Mouse (Mus musculus) hindbrain, postnatal 0 days (tissue): ENCODE results near the gene Hpf1. TPM values are rescaled to one million over a fixed set of nuclear protein-coding genes. Genes with fewer than 3 reads are reported as not detected.

Experiments
- ATAC-seq: fragments of 200-750 bp; cut with Nextera tagmentation; 2 replicates; pipeline ENCODE4 v1.8.0; 2017; ENCODE audit warnings: mild to moderate bottlenecking, moderate TSS enrichment, moderate library complexity
- DNase-seq: peaks from one replicate; pipeline ENCODE4 v3.0.0-alpha.2; 2015; ENCODE audit warnings: low spot score
- H3K27ac ChIP-seq: fragments of 300-500 bp; sonication (generic); 2 replicates; pipeline ENCODE4 v1.5.1; 2014; ENCODE audit warnings: mild to moderate bottlenecking
- H3K27me3 ChIP-seq: fragments of 300-500 bp; sonication (generic); 2 replicates; pipeline ENCODE4 v1.6.1; 2014; ENCODE audit warnings: low read length, mixed read lengths; ENCODE audit not compliant: insufficient read depth
- H3K36me3 ChIP-seq: fragments of 300-500 bp; sonication (generic); 2 replicates; pipeline ENCODE4 v1.6.1; 2014; ENCODE audit warnings: low read length, mixed read lengths; ENCODE audit not compliant: insufficient read depth
- H3K4me1 ChIP-seq: fragments of 300-500 bp; sonication (generic); 2 replicates; pipeline ENCODE4 v1.6.1; 2014; ENCODE audit warnings: antibody characterized with exemption, low read length, mixed read lengths; ENCODE audit not compliant: insufficient read depth
- H3K4me2 ChIP-seq: fragments of 300-500 bp; sonication (generic); 2 replicates; pipeline ENCODE4 v1.6.1; 2014; ENCODE audit warnings: low read depth, mild to moderate bottlenecking, low read length, moderate library complexity, mixed read lengths
- H3K4me3 ChIP-seq: fragments of 300-500 bp; sonication (generic); 2 replicates; pipeline ENCODE4 v1.5.1; 2014; ENCODE audit warnings: low read length
- H3K9ac ChIP-seq: fragments of 300-500 bp; sonication (generic); replicated peaks from 2 replicates; pipeline ENCODE4 v1.6.1; 2014; ENCODE audit warnings: mild to moderate bottlenecking, low read length, moderate library complexity, mixed read lengths
- H3K9me3 ChIP-seq: fragments of 300-500 bp; sonication (generic); 2 replicates; pipeline ENCODE4 v1.6.1; 2016; ENCODE audit warnings: low read length, mixed read lengths
- CTCF ChIP-seq: IDR thresholded peaks from 2 replicates; pipeline ENCODE4 v1.5.1; 2016; ENCODE audit warnings: antibody characterized with exemption, control low read depth, low read depth
- WGBS: fragments of 180-500 bp; shearing (Covaris S2); extraction: QIAGEN DNeasy Blood & Tissue Kit; methylation state at CpG from one replicate; pipeline ENCODE4 v1.1.7; 2014; 5-methylcytosine and 5-hydroxymethylcytosine counted together
- polyA plus RNA-seq: library from polyadenylated mRNA; unstranded; fragments of >200 nt; fragmentation: Nextera tagmentation; extraction: Ambion mirVana; gene quantifications from 2 replicates; pipeline ENCODE4 v1.2.1, GENCODE M21; 2015
- total RNA-seq: library from RNA; depleted of rRNA; stranded (reverse); fragments of >200 nt; gene quantifications from 2 replicates; pipeline ENCODE4 v1.2.3, GENCODE M21; 2014

The Hpf1 gene
- total and polyA plus RNA-seq, 2 experiments from 2014 or later, result 25.8 to 97.2 TPM

- H3K9me3 ChIP-seq, result no peaks in the 10 kb centered on the region
- WGBS, result 84% methylated on average over 13 of the region's 13 CpGs
- H3K9ac ChIP-seq, result no peak overlapping the region
- no peak overlapping the region for H3K4me3 ChIP-seq
- H3K4me1 ChIP-seq, result no peaks in the 10 kb centered on the region
- no peaks in the 10 kb centered on the region for H3K27me3 ChIP-seq
- H3K4me2 ChIP-seq, result no peak overlapping the region
- H3K36me3 ChIP-seq, result no peaks in the 10 kb centered on the region
- TF ChIP-seq CTCF, result no peak
- ATAC-seq, result no peak
- H3K27ac ChIP-seq, result no peak overlapping the region
- no peak for DNase-seq
These were observed 19.7 kb upstream of the Hpf1 start for GRCm38 (mm10) chr8:60870231-60871193.

- no peak for TF ChIP-seq CTCF
- no peaks in the 10 kb centered on the region for H3K9me3 ChIP-seq
- WGBS, result 74% methylated on average over 2 of the region's 2 CpGs
- no peaks in the 10 kb centered on the region for H3K4me1 ChIP-seq
- H3K9ac ChIP-seq, result no peak overlapping the region
- H3K27ac ChIP-seq, result no peak overlapping the region
- ATAC-seq (no peak), DNase-seq (no peak)
- H3K36me3 ChIP-seq, result no peaks in the 10 kb centered on the region
- no peaks in the 10 kb centered on the region for H3K27me3 ChIP-seq
- no peak overlapping the region for H3K4me3 ChIP-seq
- H3K4me2 ChIP-seq, result no peak overlapping the region
These were observed 11.6 kb upstream of the Hpf1 start for GRCm38 (mm10) chr8:60878617-60879016.

GRCm38 (mm10) chr8:60883419-60884137, 6.6 kb upstream of the Hpf1 start:
- no peak overlapping the region for H3K4me3 ChIP-seq
- no peak for ATAC-seq
- no peak overlapping the region for H3K9ac ChIP-seq
- no peaks in the 10 kb centered on the region for H3K27me3 ChIP-seq
- H3K27ac ChIP-seq, result no peak overlapping the region
- WGBS, result 72% methylated on average over 4 of the region's 4 CpGs
- no peaks in the 10 kb centered on the region for H3K4me1 ChIP-seq
- no peaks in the 10 kb centered on the region for H3K9me3 ChIP-seq
- no peak overlapping the region for H3K4me2 ChIP-seq
- H3K36me3 ChIP-seq, result no peaks in the 10 kb centered on the region
- DNase-seq, result no peak
- no peak for TF ChIP-seq CTCF

GRCm38 (mm10) chr8:60886736-60887135, 3.5 kb upstream of the Hpf1 start:
- no peak overlapping the region for H3K4me2 ChIP-seq
- H3K9me3 ChIP-seq, result no peaks in the 10 kb centered on the region
- H3K36me3 ChIP-seq, result no peaks in the 10 kb centered on the region
- H3K4me1 ChIP-seq, result peaks cover 6% of the 10 kb centered on the region; the same call in 1 of the 2 replicates
- no peak for TF ChIP-seq CTCF
- no peak overlapping the region for H3K4me3 ChIP-seq
- DNase-seq (no peak), ATAC-seq (no peak)
- no peak overlapping the region for H3K9ac ChIP-seq
- no peak overlapping the region for H3K27ac ChIP-seq
- H3K27me3 ChIP-seq, result no peaks in the 10 kb centered on the region
- WGBS, result 50% methylated on average over 6 of the region's 6 CpGs

- H3K4me1 ChIP-seq, result peaks cover 6% of the 10 kb centered on the region; the same call in 1 of the 2 replicates
- no peak for TF ChIP-seq CTCF
- no peak overlapping the region for H3K9ac ChIP-seq
- DNase-seq (no peak), ATAC-seq (no peak)
- H3K27ac ChIP-seq, result no peak overlapping the region
- no peak overlapping the region for H3K4me3 ChIP-seq
- H3K36me3 ChIP-seq, result no peaks in the 10 kb centered on the region
- peak overlapping the region; percentile 81; the same call in 1 of the 2 replicates for H3K4me2 ChIP-seq
- WGBS, result 78% methylated on average over 11 of the region's 11 CpGs
- no peaks in the 10 kb centered on the region for H3K9me3 ChIP-seq
- H3K27me3 ChIP-seq, result no peaks in the 10 kb centered on the region
These were observed 931 bp upstream of the Hpf1 start for GRCm38 (mm10) chr8:60889131-60889842.

GRCm38 (mm10) chr8:60890520-60890874, 279 bp downstream of the Hpf1 start:
- no peaks in the 10 kb centered on the region for H3K36me3 ChIP-seq
- H3K4me1 ChIP-seq, result peaks cover 6% of the 10 kb centered on the region; the same call in 1 of the 2 replicates
- H3K27ac ChIP-seq, result peak overlapping the region; percentile 64; the same call in 1 of the 2 replicates
- WGBS, result 2% methylated on average over 19 of the region's 23 CpGs
- DNase-seq (no peak), ATAC-seq (no peak; the same call in 1 of the 2 replicates)
- TF ChIP-seq CTCF, result no peak
- peak overlapping the region; percentile 79 for H3K4me3 ChIP-seq
- H3K9me3 ChIP-seq, result no peaks in the 10 kb centered on the region
- no peaks in the 10 kb centered on the region for H3K27me3 ChIP-seq
- H3K4me2 ChIP-seq, result peak overlapping the region; percentile 81
- H3K9ac ChIP-seq, result peak overlapping the region; percentile 85
